In genomic region chr17:65536156-65536555, GRCm38 (mm10) we compare ENCODE assay signal across 9 mouse cellular contexts. TPM values are rescaled to one million over a fixed set of nuclear protein-coding genes. Genes with fewer than 3 reads are reported as not detected.
DNase-seq lines count a peak whose midpoint lies in the region; ATAC-seq lines count a peak whose summit lies in the region.
"Had no signal": no experiment of that assay in that cellular context is flagged by ENCODE, and none has a peak within 500 bp of the region (broad histone marks: within the 10 kb centered on the region; RNA-seq: fewer than 3 reads in every experiment).

No protein-coding gene starts in this region.

- H3K27me3 ChIP-seq in forebrain, embryonic 11.5 days (ENCODE audit: control insufficient read depth, insufficient read depth, low read length) = no peaks in the 10 kb centered on the region
- no peaks in the 10 kb centered on the region for H3K27me3 ChIP-seq in neural tube, embryonic 11.5 days (ENCODE audit: control insufficient read depth, insufficient read depth, low read length)

- no peak overlapping the region for H3K27ac ChIP-seq in forebrain, embryonic 11.5 days (ENCODE audit: low read depth, low read length)
- H3K27ac ChIP-seq in neural tube, embryonic 11.5 days (ENCODE audit: low read depth, low read length) = no peak overlapping the region
- H3K27ac ChIP-seq: macrophage had no signal

- intact Hi-C loops in left cerebral cortex, postnatal 4 days (cut with DNase I) = no loop called here

- peak; percentile 37 to 53 for DNase-seq in left cerebral cortex, adult 18-20 months (ENCODE audit: low spot score in 2 of 2)
- no peak for DNase-seq in left cerebral cortex, adult 11 months (ENCODE audit: low spot score)
- peak; percentile 71 for DNase-seq in ES-CJ7 (ENCODE audit: low read depth, low spot score)
- peak; percentile 70 for DNase-seq in brain, adult 2 months (ENCODE audit: low read depth, low spot score)
- DNase-seq in forebrain, embryonic 11.5 days (ENCODE audit: low spot score) = peak; percentile 71
- DNase-seq in left cerebral cortex, postnatal 4 days = peak; percentile 53
- peak; percentile 48 for DNase-seq in neural tube, embryonic 11.5 days (ENCODE audit: low spot score)
- no peak for DNase-seq in frontal cortex, postnatal 10 days (ENCODE audit: low spot score in 2 of 2)

- WGBS in forebrain, embryonic 11.5 days = 36% methylated on average over 3 of the region's 3 CpGs
- WGBS in neural tube, embryonic 11.5 days = 27% methylated on average over 3 of the region's 3 CpGs

- no peak overlapping the region for H3K4me3 ChIP-seq in forebrain, embryonic 11.5 days (ENCODE audit: low read depth, low read length)
- H3K4me3 ChIP-seq in neural tube, embryonic 11.5 days (ENCODE audit: low read depth, low read length) = no peak overlapping the region

- H3K4me1 ChIP-seq in forebrain, embryonic 11.5 days (replicated peaks; ENCODE audit: control insufficient read depth, insufficient read depth, low read length) = no peaks in the 10 kb centered on the region
- H3K4me1 ChIP-seq in neural tube, embryonic 11.5 days (ENCODE audit: control insufficient read depth, insufficient read depth, low read length) = peaks cover 2% of the 10 kb centered on the region; the same call in 1 of the 2 replicates

- no peaks in the 10 kb centered on the region for H3K36me3 ChIP-seq in forebrain, embryonic 11.5 days (ENCODE audit: control insufficient read depth, insufficient read depth, low read length)
- H3K36me3 ChIP-seq in neural tube, embryonic 11.5 days (ENCODE audit: control insufficient read depth, insufficient read depth, low read length) = no peaks in the 10 kb centered on the region

- ATAC-seq in forebrain, embryonic 11.5 days (replicated peaks; ENCODE audit: low FRiP score) = no peak; the same call in 1 of the 2 replicates
- no peak for ATAC-seq in neural tube, embryonic 11.5 days (ENCODE audit: insufficient read depth, low FRiP score, low TSS enrichment)

- no peak overlapping the region for H3K4me2 ChIP-seq in forebrain, embryonic 11.5 days (ENCODE audit: low read depth, low read length, severe bottlenecking)
- no peak overlapping the region for H3K4me2 ChIP-seq in neural tube, embryonic 11.5 days (ENCODE audit: low read depth)

- H3K9ac ChIP-seq in forebrain, embryonic 11.5 days (ENCODE audit: low read length) = no peak overlapping the region
- H3K9ac ChIP-seq in neural tube, embryonic 11.5 days (ENCODE audit: low read length) = no peak overlapping the region

- H3K9me3 ChIP-seq in forebrain, embryonic 11.5 days (ENCODE audit: control insufficient read depth, low read length) = no peaks in the 10 kb centered on the region
- no peaks in the 10 kb centered on the region for H3K9me3 ChIP-seq in neural tube, embryonic 11.5 days (ENCODE audit: control insufficient read depth, low read length)

RNA-seq across cellular contexts. Expression of gene Tmem232, which starts 4.4 kb away (rescaled TPM):
- 1 to 10 TPM; 1.9 to 2.5 TPM for total RNA-seq in left cerebral cortex, adult 18-20 months (2021)
- 0.12 TPM in 1 of 2 replicates, not detected in the other for polyA plus RNA-seq in forebrain, embryonic 11.5 days (2014; fragmentation: Nextera tagmentation; extraction: Ambion mirVana)
- under 1 TPM; 0.46 to 0.54 TPM for total RNA-seq in left cerebral cortex, postnatal 4 days (2021)
- polyA plus RNA-seq in neural tube, embryonic 11.5 days (2014; fragmentation: Nextera tagmentation; extraction: Ambion mirVana) = 0.22 TPM in 1 of 2 replicates, not detected in the other
- polyA plus RNA-seq: macrophage had no signal

Comparison
In these comparisons a context has a peak if more than half of its experiments do, and no peak if none do; other contexts are left out.
1. DNase-seq: peak in left cerebral cortex, adult 18-20 months (2 of 2), ES-CJ7 (single experiment), brain, adult 2 months (single experiment), forebrain, embryonic 11.5 days (single experiment), left cerebral cortex, postnatal 4 days (single experiment) and neural tube, embryonic 11.5 days (single experiment); none in left cerebral cortex, adult 11 months (single experiment) and frontal cortex, postnatal 10 days (0 of 2).